In the genomic region with DNA sequence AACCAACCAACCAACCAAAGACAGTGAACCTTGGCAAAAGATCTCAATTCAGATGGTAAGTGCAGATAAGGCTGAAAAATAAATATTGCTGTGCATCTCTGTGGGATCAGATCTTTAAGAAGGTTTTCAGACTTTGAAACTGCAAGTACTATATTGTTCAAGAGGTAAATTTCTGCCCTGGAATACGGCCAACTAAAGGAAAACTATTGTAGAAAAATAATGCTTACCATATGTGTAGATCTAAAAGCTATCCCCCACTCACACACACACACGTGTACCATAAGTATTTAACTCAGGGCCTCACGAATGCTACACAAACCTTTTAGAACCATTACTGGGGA, we compare ENCODE assay signal across 20 mouse cellular contexts.
A peak's percentile ranks its signal among the peaks of the same experiment; 100 is the strongest.
DNase-seq lines count a peak whose midpoint lies in the region; ATAC-seq lines count a peak whose summit lies in the region.
"Had no signal": no experiment of that assay in that cellular context is flagged by ENCODE, and none has a peak within 500 bp of the region (broad histone marks: within the 10 kb centered on the region; RNA-seq: fewer than 3 reads in every experiment).

No protein-coding gene starts in this region.

- H3K4me3 ChIP-seq in kidney, embryonic 15.5 days (replicated peaks): no peak overlapping the region
- no peak overlapping the region for H3K4me3 ChIP-seq in embryonic facial prominence, embryonic 15.5 days (replicated peaks)
- no peak overlapping the region for H3K4me3 ChIP-seq in hindbrain, embryonic 16.5 days (ENCODE audit: low read length)
- H3K4me3 ChIP-seq: erythroblast, embryonic 14.5 days; midbrain, embryonic 15.5 days had no signal

- 55% methylated on average over 3 of the region's 3 CpGs for WGBS in kidney, embryonic 15.5 days
- 28% methylated on average over 3 of the region's 3 CpGs for WGBS in embryonic facial prominence, embryonic 15.5 days
- 79% methylated on average over 3 of the region's 3 CpGs for WGBS in hindbrain, embryonic 16.5 days

- peak overlapping the region; percentile 55; the same call in 1 of the 2 replicates for H3K27ac ChIP-seq in kidney, embryonic 15.5 days
- H3K27ac ChIP-seq in embryonic facial prominence, embryonic 15.5 days (replicated peaks): peak overlapping the region; percentile 76
- no peak overlapping the region for H3K27ac ChIP-seq in hindbrain, embryonic 16.5 days (ENCODE audit: low read depth, low read length)
- H3K27ac ChIP-seq: midbrain, embryonic 15.5 days had no signal

- no peak for ATAC-seq in kidney, embryonic 15.5 days (replicated peaks; ENCODE audit: low FRiP score)
- no peak for ATAC-seq in embryonic facial prominence, embryonic 15.5 days (ENCODE audit: insufficient number of reproducible peaks, low FRiP score, low TSS enrichment, low read depth)
- no peak for ATAC-seq in hindbrain, embryonic 16.5 days
- ATAC-seq in megakaryocyte progenitor cell, adult 5-6 weeks (replicated peaks; ENCODE audit: poor library complexity): no peak
- ATAC-seq: intestine, embryonic 16.5 days; liver, postnatal 0 days; midbrain, embryonic 15.5 days; Patski had no signal

- H3K4me1 ChIP-seq in kidney, embryonic 15.5 days: peaks cover 39% of the 10 kb centered on the region
- peaks cover 26% of the 10 kb centered on the region for H3K4me1 ChIP-seq in embryonic facial prominence, embryonic 15.5 days
- H3K4me1 ChIP-seq in hindbrain, embryonic 16.5 days (ENCODE audit: control insufficient read depth, insufficient read depth, low read depth, low read length): peaks cover 16% of the 10 kb centered on the region

- H3K9me3 ChIP-seq in kidney, embryonic 15.5 days (replicated peaks): no peaks in the 10 kb centered on the region
- H3K9me3 ChIP-seq in embryonic facial prominence, embryonic 15.5 days (replicated peaks): no peaks in the 10 kb centered on the region
- H3K9me3 ChIP-seq in hindbrain, embryonic 16.5 days (ENCODE audit: control insufficient read depth, low read length): no peaks in the 10 kb centered on the region
- H3K9me3 ChIP-seq: midbrain, embryonic 15.5 days had no signal

- DNase-seq in kidney, adult 11 months: no peak
- peak; percentile 76 for DNase-seq in NIH3T3 (ENCODE audit: low read depth)
- peak; percentile 50 for DNase-seq in naive thymus-derived CD4-positive, alpha-beta T cell, adult 2 months (ENCODE audit: low read depth)
- DNase-seq in ovary, adult 18-20 months (ENCODE audit: low spot score): no peak
- DNase-seq: cerebellum, postnatal 36 days; gastrocnemius, postnatal 36 days; kidney, postnatal 25 days; layer of hippocampus, adult 9-11 months; liver, postnatal 0 days; right cerebral cortex, postnatal 4 days; thymus, postnatal 14 days had no signal

- H3K36me3 ChIP-seq in kidney, embryonic 15.5 days: no peaks in the 10 kb centered on the region
- no peaks in the 10 kb centered on the region for H3K36me3 ChIP-seq in embryonic facial prominence, embryonic 15.5 days
- no peaks in the 10 kb centered on the region for H3K36me3 ChIP-seq in hindbrain, embryonic 16.5 days (ENCODE audit: control insufficient read depth, insufficient read depth, low read length)
- H3K36me3 ChIP-seq: midbrain, embryonic 15.5 days had no signal

- no peak overlapping the region for H3K9ac ChIP-seq in kidney, embryonic 15.5 days
- H3K9ac ChIP-seq in embryonic facial prominence, embryonic 15.5 days: no peak overlapping the region
- H3K9ac ChIP-seq in hindbrain, embryonic 16.5 days (ENCODE audit: low read depth, low read length): no peak overlapping the region
- H3K9ac ChIP-seq: liver, postnatal 0 days; midbrain, embryonic 15.5 days had no signal

- no peaks in the 10 kb centered on the region for H3K27me3 ChIP-seq in kidney, embryonic 15.5 days
- H3K27me3 ChIP-seq in embryonic facial prominence, embryonic 15.5 days: no peaks in the 10 kb centered on the region
- H3K27me3 ChIP-seq in hindbrain, embryonic 16.5 days (replicated peaks; ENCODE audit: control insufficient read depth, insufficient read depth, low read length): no peaks in the 10 kb centered on the region
- H3K27me3 ChIP-seq: CH12.LX; midbrain, embryonic 15.5 days; Patski had no signal

- no peak overlapping the region for H3K4me2 ChIP-seq in kidney, embryonic 15.5 days
- no peak overlapping the region for H3K4me2 ChIP-seq in embryonic facial prominence, embryonic 15.5 days (replicated peaks)
- no peak overlapping the region for H3K4me2 ChIP-seq in hindbrain, embryonic 16.5 days (ENCODE audit: low read length)
- H3K4me2 ChIP-seq: midbrain, embryonic 15.5 days had no signal

Comparison
In these comparisons a context has a peak if more than half of its experiments do, and no peak if none do; other contexts are left out.
1. DNase-seq: peak in NIH3T3 (single experiment) and naive thymus-derived CD4-positive, alpha-beta T cell, adult 2 months (single experiment); none in kidney, adult 11 months (single experiment) and ovary, adult 18-20 months (single experiment).